ENCODE assay signal across 12 mouse cellular contexts in genomic region chr7:129567541-129567940, GRCm38 (mm10).
"Had no signal": no experiment of that assay in that cellular context is flagged by ENCODE, and none has a peak within 500 bp of the region (broad histone marks: within the 10 kb centered on the region; RNA-seq: fewer than 3 reads in every experiment).

No protein-coding gene starts in this region.

- H3K9me3 ChIP-seq: kidney, embryonic 15.5 days; limb, embryonic 12.5 days; liver, embryonic 13.5 days had no signal

- DNase-seq: kidney, adult 2 months; kidney, postnatal 14 days; liver; liver, embryonic 13.5 days; liver, postnatal 0 days; lung, postnatal 10 days; right cerebral cortex, postnatal 14 days; thymus, postnatal 4 days had no signal

- H3K4me1 ChIP-seq: kidney, embryonic 15.5 days; limb, embryonic 12.5 days; liver, embryonic 13.5 days had no signal

- H3K4me2 ChIP-seq: kidney, embryonic 15.5 days; limb, embryonic 12.5 days; liver, embryonic 13.5 days had no signal

- ATAC-seq: liver, postnatal 0 days; midbrain, embryonic 16.5 days had no signal

- H3K36me3 ChIP-seq: kidney, embryonic 15.5 days; limb, embryonic 12.5 days; liver, embryonic 13.5 days had no signal

- H3K27me3 ChIP-seq: kidney, embryonic 15.5 days; limb, embryonic 12.5 days; liver, embryonic 13.5 days had no signal

- H3K9ac ChIP-seq: kidney, embryonic 15.5 days; limb, embryonic 12.5 days; liver, embryonic 13.5 days; liver, postnatal 0 days had no signal

- H3K4me3 ChIP-seq: kidney, embryonic 15.5 days; left cerebral cortex, adult 2 months; limb, embryonic 12.5 days; liver, embryonic 13.5 days had no signal

- H3K27ac ChIP-seq: kidney, embryonic 15.5 days; left cerebral cortex, adult 2 months; limb, embryonic 12.5 days; liver, embryonic 13.5 days had no signal
